Mouse (Mus musculus) gastrocnemius, adult 2 months (tissue): ENCODE results near the gene Dnah7b. TPM values are rescaled to one million over a fixed set of nuclear protein-coding genes. Genes with fewer than 3 reads are reported as not detected.
"Not testable (repeated sequence)": the region's sequence is repeated elsewhere in the genome, so short reads cannot be mapped to it uniquely, and the experiment has no call there.

Experiments used
- DNase-seq: peaks from one replicate; pipeline ENCODE4 v3.0.0; 2022
- H3K27ac ChIP-seq: fragments of 200-600 bp; 2 replicates; pipeline ENCODE4 v1.8.1; 2022; ENCODE audit warnings: mild to moderate bottlenecking
- H3K4me3 ChIP-seq: fragments of 200-600 bp; 2 replicates; pipeline ENCODE4 v1.8.1; 2022; ENCODE audit warnings: mild to moderate bottlenecking, moderate library complexity
- CTCF ChIP-seq: fragments of 200-600 bp; IDR thresholded peaks from 2 replicates; pipeline ENCODE4 v1.8.1; 2022; ENCODE audit warnings: antibody characterized with exemption, mild to moderate bottlenecking, moderate library complexity
- intact Hi-C: fragments of 180-260 bp; cut with DNase I; formaldehyde crosslinking; loops from one replicate; pipeline ENCODE4 v1.15.1; 2025
- long read RNA-seq, 2 experiments: library from polyadenylated mRNA; stranded (forward); transcript quantifications; one replicate each; pipeline ENCODE4 v2.0.0; 2021
- total RNA-seq, 2 experiments: library from RNA; stranded (reverse); gene quantifications; 2 replicates each; pipeline ENCODE4 v1.2.3; 2021

Dnah7b gene
- total RNA-seq = under 1 TPM; 0.11 to 0.43 TPM
- long read RNA-seq, experiment 1 = 0 reads
- long read RNA-seq, experiment 2 = 0 reads

- Histone ChIP-seq H3K4me3 (peak within 1 kb of the TSS; percentile 76), H3K27ac (peak within 1 kb of the TSS; percentile 72)
- intact Hi-C loops = no loop called here
- no peak for TF ChIP-seq CTCF
- DNase-seq = no peak
Observed at GRCm38 (mm10) chr1:46066015-46066414, at the start of gene Dnah7b. Dnah7b (plus strand) TSS chr1:46066315.

- Histone ChIP-seq H3K27ac (no peak overlapping the region), H3K4me3 (no peak overlapping the region)
- intact Hi-C loops = no loop called here
- peak; percentile 37 for DNase-seq
- peak; percentile 52 for TF ChIP-seq CTCF
Observed at GRCm38 (mm10) chr1:46018382-46018977, 47.6 kb upstream of the Dnah7b start.

- no peak for DNase-seq
- H3K27ac ChIP-seq = no peak overlapping the region
- H3K4me3 ChIP-seq = no peak overlapping the region
- intact Hi-C loops = loop anchor here (2.0 kb wide), 1 partner anchor 205 kb away; no protein-coding TSS in a partner anchor
- TF ChIP-seq CTCF = peak; percentile 66
Observed at GRCm38 (mm10) chr1:46022262-46022661, 43.9 kb upstream of the Dnah7b start.

- Histone ChIP-seq H3K4me3 (no peak overlapping the region), H3K27ac (no peak overlapping the region)
- no peak for DNase-seq
- no peak for TF ChIP-seq CTCF
- intact Hi-C loops = no loop called here
Observed at GRCm38 (mm10) chr1:46031993-46032555, 34.0 kb upstream of the Dnah7b start.

GRCm38 (mm10) chr1:46048188-46048587 lies 17.9 kb upstream of the Dnah7b start:
- intact Hi-C loops = no loop called here
- no peak for DNase-seq
- TF ChIP-seq CTCF = no peak
- Histone ChIP-seq H3K27ac (no peak overlapping the region), H3K4me3 (no peak overlapping the region)

- intact Hi-C loops = no loop called here
- peak; percentile 59 for DNase-seq
- peak; percentile 27; the same call in 1 of the 2 replicates for TF ChIP-seq CTCF
- H3K27ac ChIP-seq = peak overlapping the region; percentile 72
- H3K4me3 ChIP-seq = peak overlapping the region; percentile 76
Observed at GRCm38 (mm10) chr1:46066484-46067251, 553 bp downstream of the Dnah7b start.

- DNase-seq, H3K4me3 ChIP-seq, H3K27ac ChIP-seq, intact Hi-C loops: not testable (repeated sequence)
Observed at GRCm38 (mm10) chr1:46068787-46069186, 2.7 kb downstream of the Dnah7b start.

- Histone ChIP-seq H3K4me3 (no peak overlapping the region), H3K27ac (no peak overlapping the region)
- no peak for TF ChIP-seq CTCF
- no peak for DNase-seq
- intact Hi-C loops = no loop called here
Observed at GRCm38 (mm10) chr1:46077891-46078290, 11.8 kb downstream of the Dnah7b start.

GRCm38 (mm10) chr1:46100484-46100883 lies 34.4 kb downstream of the Dnah7b start:
- H3K4me3 ChIP-seq = no peak overlapping the region
- TF ChIP-seq CTCF = no peak
- no peak overlapping the region for H3K27ac ChIP-seq
- DNase-seq = no peak
- intact Hi-C loops = no loop called here

GRCm38 (mm10) chr1:46112606-46113005 lies 46.5 kb downstream of the Dnah7b start:
- DNase-seq, H3K27ac ChIP-seq, intact Hi-C loops: not testable (repeated sequence)

GRCm38 (mm10) chr1:46117179-46117578 lies 51.1 kb downstream of the Dnah7b start:
- H3K4me3 ChIP-seq, H3K27ac ChIP-seq, DNase-seq, intact Hi-C loops: not testable (repeated sequence)

More at GRCm38 (mm10) chr1:46112606-46113005, 46.5 kb downstream of the Dnah7b start:
- H3K4me3 ChIP-seq = not testable (repeated sequence)

- H3K27ac ChIP-seq = no peak overlapping the region
- no peak for TF ChIP-seq CTCF
- DNase-seq = no peak
- intact Hi-C loops = no loop called here
- no peak overlapping the region for H3K4me3 ChIP-seq
Observed at GRCm38 (mm10) chr1:46128058-46128457, 61.9 kb downstream of the Dnah7b start.

- intact Hi-C loops, H3K4me3 ChIP-seq, H3K27ac ChIP-seq, DNase-seq: not testable (repeated sequence)
Observed at GRCm38 (mm10) chr1:46196835-46197234, 130.7 kb downstream of the Dnah7b start.

- H3K4me3 ChIP-seq, intact Hi-C loops, DNase-seq, H3K27ac ChIP-seq: not testable (repeated sequence)
Observed at GRCm38 (mm10) chr1:46201169-46201568, 135.1 kb downstream of the Dnah7b start.

GRCm38 (mm10) chr1:46210014-46210588 lies 144.0 kb downstream of the Dnah7b start:
- H3K27ac ChIP-seq, DNase-seq, H3K4me3 ChIP-seq, intact Hi-C loops: not testable (repeated sequence)

GRCm38 (mm10) chr1:46222704-46223103 lies 156.6 kb downstream of the Dnah7b start:
- H3K27ac ChIP-seq, H3K4me3 ChIP-seq, intact Hi-C loops, DNase-seq: not testable (repeated sequence)

GRCm38 (mm10) chr1:46226136-46226535 lies 160.0 kb downstream of the Dnah7b start:
- H3K27ac ChIP-seq, intact Hi-C loops, H3K4me3 ChIP-seq, DNase-seq: not testable (repeated sequence)

GRCm38 (mm10) chr1:46268841-46269240 lies 202.7 kb downstream of the Dnah7b start:
- H3K4me3 ChIP-seq, H3K27ac ChIP-seq, intact Hi-C loops, DNase-seq: not testable (repeated sequence)
